Mouse (Mus musculus): ENCODE measurements around the gene Prl2c2.
"Not testable (repeated sequence)": the region's sequence is repeated elsewhere in the genome, so short reads cannot be mapped to it uniquely, and the experiment has no call there.

Gene Prl2c2

DNA sequence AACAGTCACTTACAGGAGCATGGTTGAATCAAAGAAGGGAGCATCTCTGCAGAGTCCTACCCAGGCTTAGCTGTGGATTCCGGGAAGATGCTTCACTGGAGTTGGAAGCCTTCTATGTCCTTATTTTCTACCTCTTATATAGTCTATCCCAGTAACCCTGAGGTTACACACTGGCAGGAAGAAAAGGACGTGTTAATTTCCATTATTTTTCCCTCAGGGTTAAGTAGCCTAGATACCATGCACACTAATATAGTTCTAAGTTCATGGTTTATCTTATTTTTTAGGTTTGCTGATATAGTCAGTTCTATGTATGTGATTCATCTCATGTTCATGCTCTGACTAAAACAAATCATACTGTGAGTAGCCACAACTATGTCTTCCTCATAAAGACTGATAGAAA, at the start of gene Prl2c2:
Prl2c2 (minus strand) TSS at position 101 of the 400 bp plus-strand sequence.
- not testable (repeated sequence) for DNase-seq (ENCODE audit: low read depth)

GRCm38 (mm10) chr13:13025872-13026271, 20.7 kb upstream of the Prl2c2 start:
- not testable (repeated sequence) for DNase-seq (ENCODE audit: low read depth)

DNA sequence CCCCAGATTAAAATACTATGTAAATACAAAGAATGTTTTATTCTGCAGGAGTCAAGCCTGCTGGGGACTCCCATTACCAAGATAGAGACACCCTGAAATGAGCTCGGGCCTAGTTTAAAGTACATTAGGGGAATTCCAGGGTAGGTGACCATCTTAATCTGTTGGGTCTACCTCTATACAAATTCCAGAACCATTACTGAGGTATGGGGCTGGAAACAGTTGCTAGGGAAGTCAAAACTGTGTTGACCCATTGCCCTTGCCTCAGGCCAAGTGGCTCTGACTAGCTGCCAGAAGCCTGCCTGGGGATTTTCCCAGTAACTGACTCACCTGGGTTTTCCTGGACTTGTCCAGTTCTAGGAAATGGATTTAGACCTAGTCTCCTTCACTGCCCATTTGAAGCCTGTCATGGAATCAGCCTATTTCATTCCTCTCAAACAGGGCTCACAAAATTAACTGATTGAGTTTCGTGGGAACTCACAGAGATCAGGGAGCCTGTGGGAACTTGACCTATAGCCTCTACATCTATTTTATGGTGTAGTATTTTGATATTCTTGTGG, 8.9 kb upstream of the Prl2c2 start:
- DNase-seq (ENCODE audit: low read depth), result not testable (repeated sequence)

Measured in c-Kit-positive CD71-positive TER-119-negative erythroid progenitor cells, embryonic 14.5 days (primary cell).